Mouse (Mus musculus): ENCODE measurements at regions not wholly inside any gene's neighbourhood (a gene's known extent, or its start where the extent isn't known, plus 50 kb on each side); places are given as distances from the start of the nearest gene placed in this dataset.

DNA sequence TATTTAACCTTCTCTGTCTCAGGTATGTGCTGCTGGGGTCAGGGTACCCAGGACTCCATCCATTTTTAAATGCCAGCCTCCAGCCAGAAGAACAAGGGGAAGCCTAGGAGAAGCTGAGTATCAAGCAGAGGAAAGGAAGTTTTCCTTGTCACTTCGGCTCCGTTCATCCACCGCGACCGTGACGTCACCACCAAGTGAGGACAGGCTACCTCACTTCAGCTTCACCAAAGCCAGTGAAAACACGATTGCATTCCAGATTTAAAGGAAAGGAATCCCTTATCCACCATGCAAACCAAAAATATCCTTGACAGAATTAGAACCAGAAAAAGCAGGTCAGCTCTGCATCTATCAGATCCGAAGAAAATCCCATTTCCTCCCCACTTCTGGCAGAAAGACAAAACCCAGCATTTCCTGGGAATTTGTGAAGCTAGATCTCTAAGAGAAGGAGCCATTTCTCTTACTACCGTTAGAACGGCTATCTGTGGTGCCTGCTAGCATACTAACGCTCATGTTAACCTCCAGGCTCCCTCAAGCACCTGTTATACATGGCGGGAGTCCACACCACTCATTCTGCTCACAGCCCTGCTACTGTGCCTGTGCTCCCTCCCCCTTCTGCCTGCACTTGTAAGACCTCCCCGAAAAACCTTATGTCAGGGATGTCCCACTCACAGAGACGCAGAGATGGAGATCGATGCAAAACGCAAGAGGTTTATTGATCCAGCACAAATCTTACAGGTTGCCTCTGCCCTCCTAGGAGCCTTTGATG lies 133.4 kb downstream of the Qrsl1 start:
- TF ChIP-seq CTCF (IDR thresholded peaks at IDR 0.05; ENCODE audit: insufficient read depth, low read length) = no peak
- no peak for TF ChIP-seq POLR2A (IDR thresholded peaks at IDR 0.05; ENCODE audit: borderline replicate concordance, extremely low read depth, low read depth, low read length)
